Mouse (Mus musculus) cerebellum, postnatal 14 days (tissue): ENCODE measurements around the gene Rab33a.

Source experiments
- DNase-seq, 2 experiments: peaks; one replicate each; pipeline ENCODE4 v3.0.0; 2021; ENCODE audit warnings: mixed read lengths in 2 of 2

The Rab33a gene

DNA sequence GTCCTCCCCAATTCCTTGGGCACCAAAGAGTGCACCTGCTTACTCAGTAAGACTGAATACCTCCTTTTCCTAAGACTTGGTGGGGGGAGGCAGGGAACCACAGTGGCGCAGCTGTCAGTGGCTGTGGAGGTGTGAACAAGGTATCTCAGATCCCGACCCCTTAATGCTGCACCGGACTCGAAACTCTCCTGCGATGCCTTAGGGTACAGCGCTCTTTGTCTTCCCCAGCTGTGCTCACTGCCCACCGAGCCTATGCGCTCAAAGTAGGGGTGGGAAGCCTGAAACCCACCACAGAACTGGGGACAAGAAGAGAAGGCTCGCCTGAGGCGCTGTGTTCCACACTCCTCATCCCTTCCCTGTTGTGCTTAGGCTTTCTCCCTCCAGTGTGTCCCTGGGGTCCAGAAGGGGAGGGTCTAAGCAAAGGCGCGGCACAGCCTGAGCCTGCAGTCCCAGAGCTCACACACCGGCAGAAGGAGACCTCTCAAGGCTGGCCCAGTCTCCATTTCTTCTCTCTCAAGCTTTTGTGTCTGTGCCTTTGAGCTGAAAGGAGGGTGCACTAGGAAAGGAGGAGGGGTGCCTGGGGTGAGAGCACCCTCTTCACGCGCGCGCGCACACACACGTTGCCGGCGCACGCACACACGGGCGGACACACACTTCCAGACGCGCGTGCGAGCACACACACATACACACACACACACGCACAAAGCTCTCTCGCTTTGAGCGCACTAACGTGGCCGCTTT, at the start of gene Rab33a:
TSS of gene Rab33a (plus strand) at position 478 of the 741 bp plus-strand sequence.
- peak; percentile 62 to 64 for DNase-seq

DNA sequence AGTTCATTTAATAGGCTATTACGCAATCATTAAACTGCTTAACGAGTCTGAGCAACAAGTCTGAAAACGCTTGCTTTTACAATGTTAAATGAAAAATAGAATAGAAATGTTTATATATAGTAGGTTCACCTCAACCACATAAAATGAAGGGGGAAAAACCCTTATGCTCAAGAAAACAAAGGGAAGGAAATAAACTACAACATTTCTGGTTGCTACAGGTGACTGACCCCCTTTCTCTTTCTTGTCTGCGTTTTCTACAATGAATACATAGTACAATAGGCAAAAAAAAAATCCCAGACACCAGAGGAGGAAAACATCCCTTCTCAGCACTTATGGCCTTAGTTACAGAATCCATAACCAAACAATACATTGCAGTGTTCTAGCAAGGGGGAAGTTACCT, 38.0 kb upstream of the Rab33a start:
- no peak for DNase-seq

DNA sequence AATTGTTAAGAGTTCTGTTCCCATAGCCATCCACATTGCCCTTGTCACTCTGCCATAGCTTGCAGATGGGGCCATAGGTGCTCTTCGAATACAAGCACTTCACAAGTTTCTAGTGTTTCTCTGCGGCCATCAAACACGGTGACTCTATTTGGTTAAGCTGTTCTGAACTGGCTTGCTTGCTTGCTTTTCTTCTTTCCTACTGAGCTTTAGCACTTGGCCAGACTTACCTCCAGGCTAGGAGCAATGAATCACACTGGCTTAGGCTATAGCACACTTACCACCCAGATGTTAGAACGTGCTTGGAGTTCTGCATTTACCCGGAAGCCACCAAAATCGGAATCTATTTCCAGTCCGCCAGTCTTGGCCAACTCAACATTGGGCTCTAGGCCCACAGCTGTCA, 37.4 kb upstream of the Rab33a start:
- DNase-seq, result no peak

- no peak for DNase-seq
These were observed 25.3 kb upstream of the Rab33a start for GRCm38 (mm10) chrX:48493763-48494162.

DNA sequence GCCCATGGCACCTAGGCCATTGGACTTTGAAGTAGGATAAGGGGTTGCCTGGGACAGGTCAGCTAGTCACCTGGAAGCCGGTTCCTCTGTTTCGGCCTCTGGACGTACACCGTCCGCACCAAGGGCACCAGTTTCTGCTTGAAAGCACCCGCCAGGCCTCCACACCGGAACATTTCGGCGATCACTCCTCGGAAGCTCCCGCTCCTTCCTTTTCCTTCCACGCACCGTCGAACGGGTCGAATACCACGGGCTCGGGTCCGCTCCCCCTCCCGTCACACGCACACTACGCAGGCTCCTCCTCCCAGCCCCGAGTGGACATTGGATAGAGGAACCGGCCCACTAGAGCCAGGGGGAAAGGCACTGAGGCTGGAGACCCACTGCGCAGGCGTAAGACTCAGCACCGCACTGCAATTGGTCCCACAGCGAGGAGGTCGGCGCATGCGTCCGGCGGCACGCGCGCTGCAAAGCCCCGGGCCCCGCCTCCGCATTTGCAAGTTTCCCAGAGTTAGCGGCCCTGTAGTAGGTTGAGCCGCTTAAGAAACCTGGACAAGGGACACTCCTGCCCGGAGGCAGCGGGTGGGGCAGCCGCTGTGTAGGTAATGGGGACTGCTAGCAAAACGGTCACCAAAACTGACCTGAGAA, 5.8 kb upstream of the Rab33a start, which contains the start of gene Aifm1:
TSS of gene Aifm1 (minus strand) at position 398 of the 642 bp plus-strand sequence.
- peak; percentile 89 to 90 for DNase-seq

DNA sequence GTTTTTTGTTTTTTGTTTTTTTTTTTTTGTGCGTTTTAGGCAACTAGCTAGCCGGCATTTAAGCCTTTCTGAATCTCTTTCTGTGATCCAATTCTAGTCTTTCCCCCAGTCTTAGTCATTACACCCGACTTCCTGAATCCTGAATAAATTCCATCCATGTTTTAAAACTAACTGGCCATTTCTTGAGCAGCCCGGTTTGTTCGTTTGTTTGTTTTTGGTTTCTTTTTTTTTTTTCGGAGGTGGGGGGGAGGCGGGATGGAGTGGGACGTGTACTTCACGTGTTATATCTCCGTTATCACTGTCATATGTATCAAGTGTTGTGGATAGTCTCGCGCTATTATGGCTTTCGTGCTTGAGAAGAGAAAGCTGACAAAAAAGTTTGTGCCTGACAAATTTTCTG, 5.3 kb upstream of the Rab33a start:
- no peak for DNase-seq

GRCm38 (mm10) chrX:48518211-48518807, 776 bp upstream of the Rab33a start:
- peak; percentile 61 to 70 for DNase-seq

DNA sequence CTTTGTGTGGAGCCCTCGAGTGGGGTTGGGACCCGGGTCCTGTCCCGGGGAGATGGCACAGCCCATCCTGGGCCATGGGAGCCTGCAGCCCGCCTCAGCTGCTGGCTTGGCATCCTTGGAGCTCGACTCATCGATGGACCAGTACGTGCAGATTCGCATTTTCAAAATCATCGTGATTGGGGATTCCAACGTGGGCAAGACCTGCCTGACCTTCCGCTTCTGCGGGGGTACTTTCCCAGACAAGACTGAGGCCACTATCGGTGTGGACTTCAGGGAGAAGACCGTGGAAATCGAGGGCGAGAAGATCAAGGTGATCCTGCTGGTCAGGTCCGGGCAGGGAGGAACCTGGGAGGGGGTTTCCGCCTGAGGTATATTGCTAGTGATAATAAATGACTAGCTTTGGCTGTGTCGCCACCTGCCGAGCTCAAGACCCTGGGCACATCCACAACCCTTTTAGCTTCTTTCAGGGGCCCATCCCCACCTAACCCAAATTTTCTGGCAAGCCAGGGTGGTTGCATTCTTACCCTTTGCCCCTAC, 532 bp downstream of the Rab33a start:
- peak; percentile 30 to 44 for DNase-seq

- DNase-seq, result no peak
These were observed 2.6 kb downstream of the Rab33a start for GRCm38 (mm10) chrX:48521651-48522050.

DNA sequence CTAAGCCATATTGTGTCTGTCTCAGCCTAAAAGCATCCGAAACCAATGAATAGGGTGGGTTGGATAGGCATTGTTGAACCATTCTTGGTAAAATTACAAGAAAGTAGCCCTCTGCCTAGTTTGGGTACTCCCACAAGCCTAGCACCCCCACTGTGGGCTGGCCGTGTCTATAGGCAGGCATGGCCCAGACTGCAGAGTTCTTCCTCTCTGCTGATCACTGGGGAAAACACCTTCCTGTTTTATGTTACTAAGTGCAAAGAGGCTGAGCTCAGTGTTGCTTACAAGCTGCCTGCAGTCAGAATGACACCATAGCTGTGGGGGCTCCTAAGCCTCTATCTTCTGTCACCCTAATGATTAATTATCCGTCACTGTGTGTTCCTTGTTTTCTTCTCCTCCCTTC, 4.4 kb downstream of the Rab33a start:
- peak in 1 of 2 experiments; percentile 26 for DNase-seq

- DNase-seq, result no peak
These were observed 6.2 kb downstream of the Rab33a start for GRCm38 (mm10) chrX:48525332-48525731.

DNA sequence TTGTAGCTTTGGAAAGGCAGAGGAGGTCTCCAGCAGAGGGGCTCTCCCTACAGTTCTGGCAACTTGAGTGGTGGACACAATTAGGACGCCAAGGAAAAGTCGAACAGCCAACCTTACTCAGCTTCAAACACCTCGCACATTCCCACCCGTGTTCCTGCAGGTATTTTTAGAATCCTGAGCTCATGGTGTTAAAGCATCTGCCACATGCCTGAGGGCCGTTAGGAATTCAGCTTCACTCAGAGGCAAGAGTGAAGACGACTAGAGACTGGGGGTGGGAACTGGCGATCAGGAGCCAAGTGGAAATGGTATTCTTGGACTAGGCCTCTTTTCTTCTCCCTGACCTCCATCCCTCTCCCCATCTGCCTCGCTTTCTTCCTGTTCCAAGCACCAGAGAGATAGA, 6.8 kb downstream of the Rab33a start:
- DNase-seq, result peak; percentile 46 to 52

DNA sequence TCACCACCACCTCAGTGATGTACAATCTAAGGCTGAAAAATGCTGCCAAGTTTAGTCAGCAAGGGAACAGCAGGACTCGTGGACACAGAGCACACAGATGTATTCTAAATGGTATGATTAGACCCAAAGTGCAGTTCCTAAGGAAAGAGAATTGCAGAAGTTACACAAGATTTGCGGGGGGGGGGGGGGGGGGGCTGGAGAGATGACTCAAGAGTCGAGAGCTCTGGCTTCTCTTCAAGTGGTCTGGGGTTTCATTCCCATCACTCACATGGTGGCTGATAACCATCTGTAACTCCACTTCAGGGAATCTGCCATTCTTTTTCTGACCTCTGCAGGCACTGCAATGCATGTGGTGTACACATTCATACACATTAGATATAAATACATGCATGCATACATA, 7.3 kb downstream of the Rab33a start:
- DNase-seq, result no peak

DNA sequence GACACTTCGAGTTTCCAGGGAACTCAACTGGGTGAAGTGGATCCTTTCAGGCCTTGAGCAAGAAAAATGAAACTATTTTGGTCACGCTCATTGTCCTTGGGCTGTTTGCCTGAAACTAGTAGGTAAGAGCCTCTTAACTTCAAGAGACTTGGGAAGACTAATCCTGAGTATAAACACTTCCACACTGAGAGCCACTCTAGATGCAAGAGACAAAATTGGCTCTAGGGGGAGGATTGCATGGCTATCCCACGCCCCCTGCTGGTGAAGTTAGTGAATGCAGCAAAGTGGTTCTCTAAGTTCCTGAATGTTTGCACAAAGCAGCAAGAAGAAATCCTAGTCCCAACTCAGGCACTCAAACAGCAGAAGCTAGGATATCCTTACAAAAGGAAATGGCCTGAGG, 13.1 kb downstream of the Rab33a start:
- peak; percentile 82 to 87 for DNase-seq
